Mouse (Mus musculus) adrenal gland, postnatal 14 days (tissue): Measurements from ENCODE around the gene Zfp451. TPM values are rescaled to one million over a fixed set of nuclear protein-coding genes. Genes with fewer than 3 reads are reported as not detected.

ENCODE experiments used
- DNase-seq: peaks from one replicate; pipeline ENCODE4 v3.0.0; 2021; ENCODE audit warnings: mixed read lengths
- total RNA-seq: library from RNA; stranded (reverse); gene quantifications from 2 replicates; pipeline ENCODE4 v1.2.3, GENCODE M21; 2021

Gene Zfp451
- total RNA-seq, 1 experiment from 2014 or later, result 31.6 TPM

- no peak for DNase-seq
These were observed 96.8 kb downstream of the Zfp451 start for GRCm38 (mm10) chr1:33717636-33718035.

GRCm38 (mm10) chr1:33714796-33715195 lies 99.6 kb downstream of the Zfp451 start:
- no peak for DNase-seq

GRCm38 (mm10) chr1:33712026-33712425 lies 102.4 kb downstream of the Zfp451 start:
- DNase-seq, result no peak

Other genes starting within 250 kb of the Zfp451 start
- gene Prim2, start 144.8 kb downstream of the Zfp451 start, total RNA-seq, result 8.4 and 8.5 TPM in 2 replicates
- 12.0 and 15.2 TPM in 2 replicates for gene Rab23, start 94.7 kb downstream of the Zfp451 start, total RNA-seq
- gene Bag2, start 56.8 kb downstream of the Zfp451 start, total RNA-seq, result 17.8 and 18.7 TPM in 2 replicates
- 0.85 and 1.8 TPM in 2 replicates for gene Bend6, start 93.2 kb upstream of the Zfp451 start, total RNA-seq
- 115 and 125 TPM in 2 replicates for gene Dst, start 93.6 kb upstream of the Zfp451 start, total RNA-seq